Mouse (Mus musculus) intestine, embryonic 14.5 days (tissue): ENCODE results near the gene Pbx2. TPM values are rescaled to one million over a fixed set of nuclear protein-coding genes. Genes with fewer than 3 reads are reported as not detected.
"Not testable (repeated sequence)": the region's sequence is repeated elsewhere in the genome, so short reads cannot be mapped to it uniquely, and the experiment has no call there.

Experiments
- ATAC-seq: fragments of 200-750 bp; cut with Nextera tagmentation; replicated peaks from 2 replicates; pipeline ENCODE4 v1.8.0; 2017; ENCODE audit warnings: low read depth, moderate number of reproducible peaks, moderate TSS enrichment, moderate library complexity; ENCODE audit not compliant: low FRiP score, low TSS enrichment
- DNase-seq: peaks from one replicate; pipeline ENCODE4 v3.0.0-alpha.2; 2018; ENCODE audit warnings: low spot score
- H3K27ac ChIP-seq: fragments of 300-500 bp; sonication (generic); 2 replicates; pipeline ENCODE4 v1.5.1; 2014; ENCODE audit warnings: low read depth, mild to moderate bottlenecking, control low read depth
- H3K27me3 ChIP-seq: fragments of 300-500 bp; sonication (generic); replicated peaks from 2 replicates; pipeline ENCODE4 v1.6.1; 2014; ENCODE audit warnings: low read length, control low read depth; ENCODE audit not compliant: control insufficient read depth, insufficient read depth
- H3K36me3 ChIP-seq: fragments of 300-500 bp; sonication (generic); 2 replicates; pipeline ENCODE4 v1.6.1; 2014; ENCODE audit warnings: low read length, control low read depth; ENCODE audit not compliant: control insufficient read depth, insufficient read depth
- H3K4me1 ChIP-seq: fragments of 300-500 bp; sonication (generic); replicated peaks from 2 replicates; pipeline ENCODE4 v1.6.1; 2014; ENCODE audit warnings: low read length, control low read depth, mixed read lengths; ENCODE audit not compliant: control insufficient read depth, insufficient read depth
- H3K4me2 ChIP-seq: fragments of 300-500 bp; sonication (generic); 2 replicates; pipeline ENCODE4 v1.6.1; 2014; ENCODE audit warnings: low read length
- H3K4me3 ChIP-seq: fragments of 300-500 bp; sonication (generic); 2 replicates; pipeline ENCODE4 v1.5.1; 2014; ENCODE audit warnings: low read depth, low read length, control low read depth, mixed read lengths
- H3K9ac ChIP-seq: fragments of 300-500 bp; sonication (generic); 2 replicates; pipeline ENCODE4 v1.6.1; 2014; ENCODE audit warnings: mild to moderate bottlenecking, low read length
- H3K9me3 ChIP-seq: fragments of 300-500 bp; sonication (generic); 2 replicates; pipeline ENCODE4 v1.6.1; 2016; ENCODE audit warnings: low read length, control low read depth; ENCODE audit not compliant: control insufficient read depth
- WGBS: fragments of 180-500 bp; shearing (Covaris S2); extraction: QIAGEN DNeasy Blood & Tissue Kit; methylation state at CpG from one replicate; pipeline ENCODE4 v1.1.7; 2014; 5-methylcytosine and 5-hydroxymethylcytosine counted together
- polyA plus RNA-seq: library from polyadenylated mRNA; unstranded; fragments of >200 nt; fragmentation: Nextera tagmentation; extraction: Ambion mirVana; gene quantifications from 2 replicates; pipeline ENCODE4 v1.2.1, GENCODE M21; 2014

Pbx2 gene
- polyA plus RNA-seq = 12.0 and 13.7 TPM in 2 replicates

- Histone ChIP-seq H3K36me3 (peaks cover 21% of the 10 kb centered on the region), H3K27ac (peak within 1 kb of the TSS; percentile 95), H3K4me1 (peaks cover 54% of the 10 kb centered on the region), H3K27me3 (no peaks in the 10 kb centered on the region), H3K9ac (peak within 1 kb of the TSS; percentile 91), H3K9me3 (no peaks in the 10 kb centered on the region), H3K4me2 (peak within 1 kb of the TSS; percentile 98), H3K4me3 (peak within 1 kb of the TSS; percentile 83)
- ATAC-seq (peak; percentile 10; the same call in 1 of the 2 replicates), DNase-seq (peak; percentile 81)
- WGBS = 5% methylated on average over 21 of the region's 21 CpGs
Observed at GRCm38 (mm10) chr17:34591029-34591993, at the start of gene Pbx2. TSS of gene Pbx2 (plus strand) at chr17:34591266.

GRCm38 (mm10) chr17:34543567-34543966 is 47.5 kb upstream of the Pbx2 start:
- not testable (repeated sequence) for ATAC-seq, H3K4me2 ChIP-seq, DNase-seq, H3K27ac ChIP-seq, H3K4me3 ChIP-seq, H3K9ac ChIP-seq, H3K9me3 ChIP-seq, H3K36me3 ChIP-seq, H3K4me1 ChIP-seq, H3K27me3 ChIP-seq
- 93% methylated on average over 12 of the region's 13 CpGs for WGBS

GRCm38 (mm10) chr17:34546797-34547196 is 44.3 kb upstream of the Pbx2 start:
- DNase-seq = no peak
- H3K36me3 ChIP-seq = no peaks in the 10 kb centered on the region
- no peak overlapping the region for H3K9ac ChIP-seq
- no peak overlapping the region for H3K4me2 ChIP-seq
- H3K27ac ChIP-seq = no peak overlapping the region
- WGBS = 89% methylated on average over 1 of the region's 1 CpGs
- no peaks in the 10 kb centered on the region for H3K9me3 ChIP-seq
- no peaks in the 10 kb centered on the region for H3K27me3 ChIP-seq
- H3K4me3 ChIP-seq = no peak overlapping the region
- no peak for ATAC-seq
- H3K4me1 ChIP-seq = no peaks in the 10 kb centered on the region

- H3K27ac ChIP-seq = no peak overlapping the region
- no peaks in the 10 kb centered on the region for H3K4me1 ChIP-seq
- WGBS = 95% methylated on average over 4 of the region's 4 CpGs
- no peak for ATAC-seq
- no peak overlapping the region for H3K9ac ChIP-seq
- no peak overlapping the region for H3K4me3 ChIP-seq
- no peaks in the 10 kb centered on the region for H3K36me3 ChIP-seq
- H3K27me3 ChIP-seq = no peaks in the 10 kb centered on the region
- H3K9me3 ChIP-seq = no peaks in the 10 kb centered on the region
- no peak for DNase-seq
- no peak overlapping the region for H3K4me2 ChIP-seq
Observed at GRCm38 (mm10) chr17:34547601-34548000, 43.5 kb upstream of the Pbx2 start.

GRCm38 (mm10) chr17:34549156-34549555 is 41.9 kb upstream of the Pbx2 start:
- Histone ChIP-seq H3K27ac (no peak overlapping the region), H3K27me3 (no peaks in the 10 kb centered on the region), H3K4me1 (no peaks in the 10 kb centered on the region), H3K9ac (no peak overlapping the region), H3K4me3 (no peak overlapping the region), H3K9me3 (no peaks in the 10 kb centered on the region), H3K4me2 (no peak overlapping the region), H3K36me3 (no peaks in the 10 kb centered on the region)
- ATAC-seq (no peak), DNase-seq (no peak)
- 83% methylated on average over 3 of the region's 3 CpGs for WGBS

GRCm38 (mm10) chr17:34549843-34550242 is 41.2 kb upstream of the Pbx2 start:
- Histone ChIP-seq H3K36me3 (no peaks in the 10 kb centered on the region), H3K9me3 (no peaks in the 10 kb centered on the region), H3K4me1 (no peaks in the 10 kb centered on the region), H3K27me3 (no peaks in the 10 kb centered on the region), H3K27ac (no peak overlapping the region), H3K9ac (no peak overlapping the region), H3K4me3 (no peak overlapping the region), H3K4me2 (no peak overlapping the region)
- DNase-seq (no peak), ATAC-seq (no peak)
- WGBS = 73% methylated on average over 2 of the region's 2 CpGs

- Histone ChIP-seq H3K27ac (no peak overlapping the region), H3K4me3 (no peak overlapping the region), H3K36me3 (no peaks in the 10 kb centered on the region), H3K27me3 (no peaks in the 10 kb centered on the region), H3K9me3 (no peaks in the 10 kb centered on the region), H3K4me1 (no peaks in the 10 kb centered on the region), H3K4me2 (no peak overlapping the region), H3K9ac (no peak overlapping the region)
- 18% methylated on average over 5 of the region's 5 CpGs for WGBS
- peak; percentile 90 for DNase-seq
- no peak for ATAC-seq
Observed at GRCm38 (mm10) chr17:34555483-34555882, 35.6 kb upstream of the Pbx2 start.

- no peaks in the 10 kb centered on the region for H3K36me3 ChIP-seq
- H3K27me3 ChIP-seq = no peaks in the 10 kb centered on the region
- no peaks in the 10 kb centered on the region for H3K9me3 ChIP-seq
- H3K27ac ChIP-seq = no peak overlapping the region
- H3K9ac ChIP-seq = no peak overlapping the region
- ATAC-seq = no peak
- no peak overlapping the region for H3K4me2 ChIP-seq
- no peak for DNase-seq
- WGBS = 83% methylated on average over 8 of the region's 8 CpGs
- H3K4me3 ChIP-seq = no peak overlapping the region
- H3K4me1 ChIP-seq = no peaks in the 10 kb centered on the region
Observed at GRCm38 (mm10) chr17:34556406-34556805, 34.7 kb upstream of the Pbx2 start.

- Histone ChIP-seq H3K27ac (no peak overlapping the region), H3K4me2 (no peak overlapping the region), H3K4me3 (no peak overlapping the region), H3K9ac (no peak overlapping the region), H3K36me3 (no peaks in the 10 kb centered on the region), H3K9me3 (no peaks in the 10 kb centered on the region), H3K27me3 (no peaks in the 10 kb centered on the region), H3K4me1 (no peaks in the 10 kb centered on the region)
- WGBS = 61% methylated on average over 11 of the region's 11 CpGs
- DNase-seq (no peak), ATAC-seq (no peak)
Observed at GRCm38 (mm10) chr17:34557411-34557810, 33.7 kb upstream of the Pbx2 start.
